Mouse (Mus musculus): ENCODE measurements at regions not wholly inside any gene's neighbourhood (a gene's known extent, or its start where the extent isn't known, plus 50 kb on each side); places are given as distances from the start of the nearest gene placed in this dataset.
"Not testable (repeated sequence)": the region's sequence is repeated elsewhere in the genome, so short reads cannot be mapped to it uniquely, and the experiment has no call there.

- DNase-seq: no peak
These were observed 259.6 kb downstream of the Gadd45g start for GRCm38 (mm10) chr13:52105989-52106642.

GRCm38 (mm10) chr13:52108349-52108921 lies 262.0 kb downstream of the Gadd45g start:
- DNase-seq: no peak

GRCm38 (mm10) chr13:52109039-52109759 lies 262.7 kb downstream of the Gadd45g start:
- no peak for DNase-seq

GRCm38 (mm10) chr13:52110750-52111149 lies 264.3 kb downstream of the Gadd45g start:
- no peak for DNase-seq

GRCm38 (mm10) chr13:52113549-52113948 lies 267.1 kb downstream of the Gadd45g start:
- DNase-seq: peak; percentile 13 to 22

- DNase-seq: no peak
These were observed 268.0 kb downstream of the Gadd45g start for GRCm38 (mm10) chr13:52114431-52114830.

- no peak for DNase-seq
These were observed 268.5 kb downstream of the Gadd45g start for GRCm38 (mm10) chr13:52114962-52115361.

GRCm38 (mm10) chr13:52116241-52116640 lies 269.8 kb downstream of the Gadd45g start:
- DNase-seq: no peak

GRCm38 (mm10) chr13:52116756-52117155 lies 270.3 kb downstream of the Gadd45g start:
- DNase-seq: no peak

GRCm38 (mm10) chr13:52120795-52121194 lies 274.3 kb downstream of the Gadd45g start:
- no peak for DNase-seq

- DNase-seq: no peak
These were observed 278.6 kb downstream of the Gadd45g start for GRCm38 (mm10) chr13:52125037-52125436.

GRCm38 (mm10) chr13:52127751-52128150 lies 281.3 kb downstream of the Gadd45g start:
- no peak for DNase-seq

GRCm38 (mm10) chr13:52129466-52129865 lies 283.0 kb downstream of the Gadd45g start:
- no peak for DNase-seq

- DNase-seq: no peak
These were observed 286.7 kb downstream of the Gadd45g start for GRCm38 (mm10) chr13:52133202-52133601.

GRCm38 (mm10) chr13:52138331-52138945 lies 292.0 kb downstream of the Gadd45g start:
- no peak for DNase-seq

- no peak for DNase-seq
These were observed 292.8 kb downstream of the Gadd45g start for GRCm38 (mm10) chr13:52139140-52139809.

- no peak for DNase-seq
These were observed 293.7 kb downstream of the Gadd45g start for GRCm38 (mm10) chr13:52140221-52140620.

- DNase-seq: not testable (repeated sequence)
These were observed 297.6 kb downstream of the Gadd45g start for GRCm38 (mm10) chr13:52144066-52144465.

GRCm38 (mm10) chr13:52145926-52146325 lies 299.4 kb downstream of the Gadd45g start:
- DNase-seq: no peak

- no peak for DNase-seq
These were observed 303.8 kb downstream of the Gadd45g start for GRCm38 (mm10) chr13:52150281-52150680.

GRCm38 (mm10) chr13:52151777-52152176 lies 305.3 kb downstream of the Gadd45g start:
- no peak for DNase-seq

- DNase-seq: no peak
These were observed 305.7 kb downstream of the Gadd45g start for GRCm38 (mm10) chr13:52152221-52152620.

GRCm38 (mm10) chr13:52153030-52153429 lies 306.6 kb downstream of the Gadd45g start:
- no peak for DNase-seq
